Mouse (Mus musculus) lung, embryonic 16.5 days (tissue): Measurements from ENCODE around the gene Dnah6. TPM values are rescaled to one million over a fixed set of nuclear protein-coding genes. Genes with fewer than 3 reads are reported as not detected.
A peak's percentile ranks its signal among the peaks of the same experiment; 100 is the strongest.

Experiments used
- ATAC-seq: fragments of 200-750 bp; cut with Nextera tagmentation; 2 replicates; pipeline ENCODE4 v1.8.0; 2017; ENCODE audit warnings: low read depth, mild to moderate bottlenecking, moderate library complexity
- H3K27ac ChIP-seq: fragments of 300-500 bp; sonication (generic); 2 replicates; pipeline ENCODE4 v1.5.1; 2014; ENCODE audit warnings: mild to moderate bottlenecking, control low read depth, low read length
- H3K27me3 ChIP-seq: fragments of 300-500 bp; sonication (generic); 2 replicates; pipeline ENCODE4 v1.6.1; 2014; ENCODE audit warnings: low read depth, low read length, mixed read lengths; ENCODE audit not compliant: control insufficient read depth, insufficient read depth
- H3K36me3 ChIP-seq: fragments of 300-500 bp; sonication (generic); 2 replicates; pipeline ENCODE4 v1.6.1; 2014; ENCODE audit warnings: low read length; ENCODE audit not compliant: control insufficient read depth, insufficient read depth
- H3K4me1 ChIP-seq: fragments of 300-500 bp; sonication (generic); replicated peaks from 2 replicates; pipeline ENCODE4 v1.6.1; 2014; ENCODE audit warnings: low read length, mixed read lengths; ENCODE audit not compliant: control insufficient read depth, insufficient read depth
- H3K4me2 ChIP-seq: fragments of 300-500 bp; sonication (generic); 2 replicates; pipeline ENCODE4 v1.6.1; 2014; ENCODE audit warnings: low read depth, low read length, control low read depth
- H3K4me3 ChIP-seq: fragments of 300-500 bp; sonication (generic); 2 replicates; pipeline ENCODE4 v1.5.1; 2014; ENCODE audit warnings: mild to moderate bottlenecking, low read length, control low read depth
- H3K9ac ChIP-seq: fragments of 300-500 bp; sonication (generic); 2 replicates; pipeline ENCODE4 v1.6.1; 2014; ENCODE audit warnings: low read length, control low read depth
- H3K9me3 ChIP-seq: fragments of 300-500 bp; sonication (generic); 2 replicates; pipeline ENCODE4 v1.6.1; 2016; ENCODE audit warnings: low read length; ENCODE audit not compliant: control insufficient read depth
- WGBS: fragments of 180-500 bp; shearing (Covaris S2); extraction: QIAGEN DNeasy Blood & Tissue Kit; methylation state at CpG from one replicate; pipeline ENCODE4 v1.1.7; 2014; 5-methylcytosine and 5-hydroxymethylcytosine counted together
- polyA plus RNA-seq: library from polyadenylated mRNA; unstranded; fragments of >200 nt; fragmentation: Nextera tagmentation; extraction: Ambion mirVana; gene quantifications from 2 replicates; pipeline ENCODE4 v1.2.1, GENCODE M21; 2015

Dnah6 gene
- polyA plus RNA-seq, 1 experiment from 2014 or later = 0.54 TPM

GRCm38 (mm10) chr6:73182006-73182405 is 39.4 kb downstream of the Dnah6 start:
- Histone ChIP-seq H3K36me3 (no peaks in the 10 kb centered on the region), H3K27ac (no peak overlapping the region), H3K4me2 (no peak overlapping the region), H3K9me3 (no peaks in the 10 kb centered on the region), H3K4me1 (no peaks in the 10 kb centered on the region), H3K4me3 (no peak overlapping the region), H3K9ac (no peak overlapping the region), H3K27me3 (no peaks in the 10 kb centered on the region)
- no peak for ATAC-seq
- WGBS = 71% methylated on average over 4 of the region's 4 CpGs

- no peak overlapping the region for H3K9ac ChIP-seq
- no peak overlapping the region for H3K4me2 ChIP-seq
- H3K27me3 ChIP-seq = no peaks in the 10 kb centered on the region
- H3K9me3 ChIP-seq = no peaks in the 10 kb centered on the region
- no peak overlapping the region for H3K4me3 ChIP-seq
- no peak overlapping the region for H3K27ac ChIP-seq
- no peaks in the 10 kb centered on the region for H3K36me3 ChIP-seq
- no peaks in the 10 kb centered on the region for H3K4me1 ChIP-seq
- ATAC-seq = no peak
- WGBS = 45% methylated on average over 3 of the region's 3 CpGs
Measured at GRCm38 (mm10) chr6:73175156-73175555, 46.3 kb downstream of the Dnah6 start.

- WGBS = 66% methylated on average over 3 of the region's 3 CpGs
- ATAC-seq = no peak
- H3K4me2 ChIP-seq = no peak overlapping the region
- H3K4me1 ChIP-seq = no peaks in the 10 kb centered on the region
- H3K27ac ChIP-seq = no peak overlapping the region
- H3K27me3 ChIP-seq = no peaks in the 10 kb centered on the region
- H3K4me3 ChIP-seq = no peak overlapping the region
- no peaks in the 10 kb centered on the region for H3K9me3 ChIP-seq
- no peak overlapping the region for H3K9ac ChIP-seq
- no peaks in the 10 kb centered on the region for H3K36me3 ChIP-seq
Measured at GRCm38 (mm10) chr6:73167230-73167629, 54.2 kb downstream of the Dnah6 start.

DNA sequence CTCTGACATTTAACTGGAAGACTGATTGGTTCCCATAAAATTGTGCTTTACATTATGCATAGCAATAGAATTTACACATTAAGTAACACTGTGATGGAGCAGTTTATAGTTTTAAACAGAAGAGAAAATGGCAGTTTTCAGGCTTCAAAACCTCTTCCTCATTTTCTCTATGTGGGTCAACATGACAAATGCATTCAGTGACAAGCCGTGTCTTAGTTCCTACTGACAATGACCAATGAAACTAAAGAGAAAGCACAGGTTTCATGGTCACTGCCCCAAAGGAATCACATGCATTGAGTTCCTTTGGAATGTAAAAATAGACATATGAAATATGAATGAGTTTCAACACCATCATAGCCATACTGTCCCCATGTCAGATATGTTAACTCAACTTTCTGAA is 58.5 kb downstream of the Dnah6 start:
- H3K9ac ChIP-seq = no peak overlapping the region
- H3K4me3 ChIP-seq = no peak overlapping the region
- H3K27ac ChIP-seq = no peak overlapping the region
- no peaks in the 10 kb centered on the region for H3K4me1 ChIP-seq
- ATAC-seq = no peak
- H3K9me3 ChIP-seq = no peaks in the 10 kb centered on the region
- H3K36me3 ChIP-seq = no peaks in the 10 kb centered on the region
- no peaks in the 10 kb centered on the region for H3K27me3 ChIP-seq
- WGBS = 80% methylated on average over 1 of the region's 1 CpGs
- H3K4me2 ChIP-seq = no peak overlapping the region

DNA sequence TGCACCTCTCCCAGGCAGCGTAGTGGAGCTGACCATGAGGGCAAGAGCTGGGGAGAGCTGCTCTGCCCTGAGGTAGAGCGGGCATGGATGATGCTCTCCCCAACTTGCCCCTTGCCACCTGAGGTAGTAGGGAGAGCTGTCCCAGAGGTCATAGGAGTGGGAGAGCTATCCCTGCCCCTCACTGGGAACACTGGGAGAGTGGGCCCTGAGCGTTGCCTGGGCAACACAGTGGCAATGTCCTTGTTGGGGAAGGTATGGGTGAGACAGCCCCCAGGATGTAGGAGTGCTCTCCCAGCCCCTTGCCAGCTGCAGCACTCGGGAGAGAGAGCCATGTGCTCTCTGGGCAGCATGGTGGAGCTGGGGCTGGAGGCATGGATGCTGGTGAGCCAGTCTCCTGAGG is 60.1 kb downstream of the Dnah6 start:
- WGBS = 73% methylated on average over 4 of the region's 4 CpGs
- no peaks in the 10 kb centered on the region for H3K9me3 ChIP-seq
- no peaks in the 10 kb centered on the region for H3K4me1 ChIP-seq
- H3K9ac ChIP-seq = no peak overlapping the region
- no peaks in the 10 kb centered on the region for H3K27me3 ChIP-seq
- H3K36me3 ChIP-seq = no peaks in the 10 kb centered on the region
- H3K27ac ChIP-seq = no peak overlapping the region
- no peak for ATAC-seq
- no peak overlapping the region for H3K4me2 ChIP-seq
- H3K4me3 ChIP-seq = no peak overlapping the region

- ATAC-seq = no peak
- Histone ChIP-seq H3K36me3 (no peaks in the 10 kb centered on the region), H3K4me1 (no peaks in the 10 kb centered on the region), H3K9me3 (no peaks in the 10 kb centered on the region), H3K27ac (no peak overlapping the region), H3K4me2 (no peak overlapping the region), H3K4me3 (no peak overlapping the region), H3K9ac (no peak overlapping the region), H3K27me3 (no peaks in the 10 kb centered on the region)
- WGBS = 75% methylated on average over 2 of the region's 2 CpGs
Measured at GRCm38 (mm10) chr6:73155455-73155854, 66.0 kb downstream of the Dnah6 start.

DNA sequence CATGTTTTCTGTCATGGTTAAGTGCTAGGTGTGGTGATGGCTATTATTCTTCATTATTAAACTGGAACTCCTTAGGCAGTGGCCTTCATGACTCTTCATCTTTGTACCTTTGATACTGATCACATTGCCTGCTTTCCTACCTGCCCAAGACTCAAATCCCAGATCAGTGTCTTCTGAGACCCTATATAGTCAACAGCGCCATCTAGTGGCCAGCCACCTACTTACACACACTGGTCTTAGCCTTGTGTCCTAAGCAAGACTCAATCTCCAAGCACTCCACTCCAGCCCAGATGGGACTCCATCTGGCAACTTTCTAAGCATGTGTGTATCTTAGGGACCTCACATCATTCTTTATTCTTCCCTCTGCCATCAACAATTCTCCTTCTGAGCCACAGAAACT is 67.8 kb downstream of the Dnah6 start:
- ATAC-seq = peak; percentile 74
- Histone ChIP-seq H3K4me1 (no peaks in the 10 kb centered on the region), H3K36me3 (no peaks in the 10 kb centered on the region), H3K9ac (no peak overlapping the region), H3K4me2 (no peak overlapping the region), H3K9me3 (no peaks in the 10 kb centered on the region), H3K27me3 (no peaks in the 10 kb centered on the region), H3K4me3 (no peak overlapping the region), H3K27ac (no peak overlapping the region)
- 0% methylated on average over 1 of the region's 1 CpGs for WGBS

GRCm38 (mm10) chr6:73143403-73143802 is 78.0 kb downstream of the Dnah6 start:
- no peak overlapping the region for H3K27ac ChIP-seq
- H3K27me3 ChIP-seq = no peaks in the 10 kb centered on the region
- no peaks in the 10 kb centered on the region for H3K9me3 ChIP-seq
- no peaks in the 10 kb centered on the region for H3K36me3 ChIP-seq
- no peak for ATAC-seq
- no peak overlapping the region for H3K4me2 ChIP-seq
- no peak overlapping the region for H3K4me3 ChIP-seq
- 91% methylated on average over 7 of the region's 7 CpGs for WGBS
- H3K9ac ChIP-seq = no peak overlapping the region
- H3K4me1 ChIP-seq = no peaks in the 10 kb centered on the region

- ATAC-seq = no peak
- Histone ChIP-seq H3K27ac (no peak overlapping the region), H3K4me1 (no peaks in the 10 kb centered on the region), H3K4me2 (no peak overlapping the region), H3K9me3 (no peaks in the 10 kb centered on the region), H3K27me3 (no peaks in the 10 kb centered on the region), H3K4me3 (no peak overlapping the region), H3K9ac (no peak overlapping the region), H3K36me3 (no peaks in the 10 kb centered on the region)
- 86% methylated on average over 4 of the region's 4 CpGs for WGBS
Measured at GRCm38 (mm10) chr6:73142776-73143175, 78.7 kb downstream of the Dnah6 start.

DNA sequence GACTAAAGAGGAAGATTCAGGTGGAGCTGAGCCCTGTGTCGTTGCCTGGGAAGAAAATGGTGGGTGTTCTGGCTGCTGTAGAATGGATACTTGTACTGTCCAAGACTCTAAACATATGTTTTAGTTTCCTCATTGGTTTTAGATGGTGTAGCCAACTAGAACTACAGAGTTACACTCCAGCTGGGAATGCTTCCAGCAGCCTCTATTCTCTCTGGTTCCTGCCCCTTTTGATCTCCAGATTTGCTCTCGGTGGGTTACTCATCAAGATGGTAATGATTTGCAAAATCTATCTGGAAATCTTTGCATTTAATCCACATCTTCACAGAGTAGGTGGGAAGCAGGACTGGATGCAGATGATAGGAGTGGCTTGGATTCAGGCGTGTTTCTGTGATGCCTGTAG is 80.6 kb downstream of the Dnah6 start:
- Histone ChIP-seq H3K4me2 (no peak overlapping the region), H3K27me3 (no peaks in the 10 kb centered on the region), H3K27ac (no peak overlapping the region), H3K36me3 (no peaks in the 10 kb centered on the region), H3K4me1 (no peaks in the 10 kb centered on the region), H3K9ac (no peak overlapping the region), H3K9me3 (no peaks in the 10 kb centered on the region), H3K4me3 (no peak overlapping the region)
- no peak for ATAC-seq
- 71% methylated on average over 3 of the region's 3 CpGs for WGBS
